In the genomic region with DNA sequence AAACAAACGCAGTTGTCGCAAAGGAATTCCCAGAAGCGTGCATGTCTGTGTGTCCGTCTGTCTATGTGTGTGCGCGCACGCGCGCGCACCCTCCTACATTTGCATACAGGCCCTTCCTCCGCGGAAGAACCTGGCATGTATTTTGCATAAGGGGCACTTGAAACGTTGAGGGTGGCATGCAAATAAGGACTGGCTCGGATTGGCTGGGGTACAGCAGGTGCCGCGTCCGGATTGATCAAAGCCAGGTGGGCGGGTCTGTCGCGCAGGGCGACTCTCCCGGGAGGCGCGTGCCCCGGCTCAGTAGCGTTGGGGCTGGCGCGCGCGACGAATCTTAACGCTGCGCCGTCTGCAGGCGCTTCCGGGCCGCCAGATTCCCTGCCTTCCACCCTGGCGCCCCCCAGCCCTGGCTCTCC, we compare ENCODE assay signal across 8 mouse cellular contexts. TPM values are rescaled to one million over a fixed set of nuclear protein-coding genes. Genes with fewer than 3 reads are reported as not detected.
DNase-seq lines count a peak whose midpoint lies in the region; ATAC-seq lines count a peak whose summit lies in the region.

A gene (plus strand): TSS at position 256 of the 413 bp plus-strand sequence.

- H3K27ac ChIP-seq in hindbrain, embryonic 10.5 days: peak within 1 kb of the TSS; percentile 69; the same call in 1 of the 2 replicates
- no peak within 1 kb of the TSS for H3K27ac ChIP-seq in lung, embryonic 16.5 days (ENCODE audit: low read length)

- DNase-seq in Muller cell, postnatal 12 days (ENCODE audit: inconsistent ontology term): peak; percentile 81
- peak; percentile 93 for DNase-seq in cerebellum, adult 9-10 months
- DNase-seq in hindbrain, embryonic 10.5 days (ENCODE audit: low spot score): peak; percentile 74
- peak; percentile 90 for DNase-seq in layer of hippocampus, adult 9-11 months
- peak; percentile 49 for DNase-seq in ovary, postnatal 14 days (ENCODE audit: low spot score)
- peak; percentile 87 for DNase-seq in thymus, postnatal 10 days (ENCODE audit: low spot score in 2 of 2)

- peaks cover 29% of the 10 kb centered on the region for H3K36me3 ChIP-seq in hindbrain, embryonic 10.5 days
- no peaks in the 10 kb centered on the region for H3K36me3 ChIP-seq in lung, embryonic 16.5 days (ENCODE audit: control insufficient read depth, insufficient read depth, low read length)

- 17% methylated on average over 38 of the region's 38 CpGs for WGBS in hindbrain, embryonic 10.5 days
- WGBS in lung, embryonic 16.5 days: 12% methylated on average over 31 of the region's 38 CpGs

- peak within 1 kb of the TSS; percentile 60 for H3K4me3 ChIP-seq in hindbrain, embryonic 10.5 days
- peak within 1 kb of the TSS; percentile 55 for H3K4me3 ChIP-seq in lung, embryonic 16.5 days (ENCODE audit: low read length)

- H3K27me3 ChIP-seq in hindbrain, embryonic 10.5 days (ENCODE audit: insufficient read depth, poor library complexity, severe bottlenecking): no peaks in the 10 kb centered on the region
- no peaks in the 10 kb centered on the region for H3K27me3 ChIP-seq in lung, embryonic 16.5 days (ENCODE audit: control insufficient read depth, insufficient read depth, low read depth, low read length)

- no peaks in the 10 kb centered on the region for H3K9me3 ChIP-seq in hindbrain, embryonic 10.5 days
- no peaks in the 10 kb centered on the region for H3K9me3 ChIP-seq in lung, embryonic 16.5 days (ENCODE audit: control insufficient read depth, low read length)

- H3K4me1 ChIP-seq in hindbrain, embryonic 10.5 days (replicated peaks): peaks cover 14% of the 10 kb centered on the region
- H3K4me1 ChIP-seq in lung, embryonic 16.5 days (replicated peaks; ENCODE audit: control insufficient read depth, insufficient read depth, low read length): no peaks in the 10 kb centered on the region

- H3K4me2 ChIP-seq in lung, embryonic 16.5 days (ENCODE audit: low read depth, low read length): peak within 1 kb of the TSS; percentile 83

- H3K9ac ChIP-seq in lung, embryonic 16.5 days (ENCODE audit: low read length): peak within 1 kb of the TSS; percentile 66

- ATAC-seq in frontal cortex, adult (ENCODE audit: low TSS enrichment): peak; percentile 76
- peak; percentile 89 for ATAC-seq in lung, embryonic 16.5 days (ENCODE audit: low read depth)

RNA-seq across cellular contexts. Expression of the gene that starts here (rescaled TPM):
- polyA plus RNA-seq in hindbrain, embryonic 10.5 days (2016; fragmentation: Nextera tagmentation; extraction: Ambion mirVana): 8.8 and 10.2 TPM in 2 replicates
- polyA plus RNA-seq in lung, embryonic 16.5 days (2015; fragmentation: Nextera tagmentation; extraction: Ambion mirVana): 11.4 and 15.0 TPM in 2 replicates
